Mouse (Mus musculus): Measurements from ENCODE around the gene Them5. TPM values are rescaled to one million over a fixed set of nuclear protein-coding genes. Genes with fewer than 3 reads are reported as not detected.
A peak's percentile ranks its signal among the peaks of the same experiment; 100 is the strongest.

Gene Them5
- total and polyA plus RNA-seq, 3 experiments: not detected

- in situ Hi-C loops (cut with MboI; ENCODE audit: low pct_ligation_motif_present, low pct_unique_long_range_greater_than_20kb, low sequenced_read_pairs): loop anchor here (5.0 kb wide), 1 partner anchor 52 kb away; no protein-coding TSS in a partner anchor
- peaks cover 25 to 72% of the 10 kb centered on the region in 2 experiments for H3K4me1 ChIP-seq (ENCODE audit: control insufficient read depth in 1 of 2, insufficient read depth in 2 of 2)
Measured at GRCm38 (mm10) chr3:94375146-94375545, 33.2 kb downstream of the Them5 start.

DNA sequence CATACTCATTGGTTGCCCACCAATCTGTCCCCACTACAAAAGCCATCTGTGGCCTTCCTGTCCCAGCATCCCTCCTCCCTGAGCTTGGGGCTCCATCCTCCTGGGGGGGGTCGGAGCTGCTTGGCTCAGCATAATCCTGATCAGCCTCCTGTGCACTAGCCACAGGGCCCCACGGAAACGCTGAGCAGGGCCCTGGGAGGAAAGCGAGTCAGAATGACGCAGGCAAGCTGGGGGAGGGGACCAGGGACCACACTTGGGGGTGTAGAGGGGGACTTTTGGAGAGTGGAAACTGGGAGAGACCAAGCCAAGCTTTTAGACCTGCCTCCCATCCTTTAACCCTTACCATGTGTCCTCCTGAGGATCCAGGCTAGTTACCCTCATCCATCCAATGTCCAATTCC, 34.0 kb downstream of the Them5 start:
- H3K27me3 ChIP-seq (replicated peaks): no peaks in the 10 kb centered on the region
- no peak for DNase-seq (ENCODE audit: extremely low read depth)
- dilution Hi-C loops (cut with MboI; ENCODE audit: extremely low pct_ligation_motif_present, extremely low pct_unique_long_range_greater_than_20kb, low sequenced_read_pairs) (no loop called here), in situ Hi-C loops (cut with MboI; ENCODE audit: low pct_ligation_motif_present, low pct_unique_long_range_greater_than_20kb, low sequenced_read_pairs) (loop anchor here (5.0 kb wide), 1 partner anchor 51 kb away; no protein-coding TSS in a partner anchor)
- H3K4me1 ChIP-seq (ENCODE audit: control insufficient read depth in 1 of 2, insufficient read depth in 2 of 2): peaks cover 25 to 79% of the 10 kb centered on the region in 2 experiments
- no peak overlapping the region for H3K4me2 ChIP-seq (ENCODE audit: insufficient read depth, low read depth, poor library complexity, severe bottlenecking)
- TF ChIP-seq TBP (conservative IDR thresholded peaks at IDR 0.05; ENCODE audit: low read depth, low read length) (no peak), ELF1 (IDR thresholded peaks at IDR 0.05; ENCODE audit: low read depth, low read length) (no peak), UBTF (IDR thresholded peaks at IDR 0.05; ENCODE audit: low read depth, low read length) (no peak), SIN3A (IDR thresholded peaks at IDR 0.05; ENCODE audit: low read length) (no peak), E2F4 (IDR thresholded peaks at IDR 0.05; ENCODE audit: insufficient replicate concordance, low read depth, low read length) (no peak), CTCF (conservative IDR thresholded peaks at IDR 0.05 in 1 of 2, IDR thresholded peaks at IDR 0.05 in 1 of 2; ENCODE audit: low read depth in 2 of 2, low read length in 2 of 2) (no peak), RAD21 (IDR thresholded peaks at IDR 0.05; ENCODE audit: low read depth, low read length) (no peak), IRF4 (IDR thresholded peaks at IDR 0.05; ENCODE audit: low read depth, low read length) (no peak), POLR2A (IDR thresholded peaks at IDR 0.05; ENCODE audit: low read depth, low read length) (no peak), MAFK (IDR thresholded peaks at IDR 0.05; ENCODE audit: insufficient replicate concordance, low read length) (no peak), CHD1 (IDR thresholded peaks at IDR 0.05; ENCODE audit: low read depth, low read length) (no peak), MEF2A (IDR thresholded peaks at IDR 0.05; ENCODE audit: borderline replicate concordance, low read depth, low read length) (no peak), EP300 (IDR thresholded peaks at IDR 0.05; ENCODE audit: low read length) (no peak), PAX5 (IDR thresholded peaks at IDR 0.05; ENCODE audit: low read length) (no peak), ZKSCAN1 (IDR thresholded peaks at IDR 0.05; ENCODE audit: borderline replicate concordance, low read depth, low read length) (no peak)
- no peak overlapping the region for H3K4me3 ChIP-seq (replicated peaks in 1 of 3; ENCODE audit: low read depth in 2 of 3, low read length in 2 of 3, poor library complexity in 1 of 3)
- no peaks in the 10 kb centered on the region for H3K9me3 ChIP-seq (replicated peaks; ENCODE audit: low read length)
- no peak overlapping the region for H3K27ac ChIP-seq (ENCODE audit: insufficient read depth, low read depth)
- H3K79me2 ChIP-seq (replicated peaks; ENCODE audit: control insufficient read depth, extremely low read depth, insufficient read depth, poor library complexity, severe bottlenecking): no peaks in the 10 kb centered on the region
- H3K9ac ChIP-seq (ENCODE audit: insufficient read depth, low read depth): no peak overlapping the region
- no peaks in the 10 kb centered on the region for H3K36me3 ChIP-seq (replicated peaks in 1 of 2; ENCODE audit: control insufficient read depth in 1 of 2, insufficient read depth in 1 of 2, low read length in 1 of 2)

More at GRCm38 (mm10) chr3:94375146-94375545, 33.2 kb downstream of the Them5 start:
- Histone ChIP-seq H3K27me3 (replicated peaks) (no peaks in the 10 kb centered on the region), H3K79me2 (replicated peaks; ENCODE audit: control insufficient read depth, extremely low read depth, insufficient read depth, poor library complexity, severe bottlenecking) (no peaks in the 10 kb centered on the region), H3K36me3 (replicated peaks in 1 of 2; ENCODE audit: control insufficient read depth in 1 of 2, insufficient read depth in 1 of 2, low read length in 1 of 2) (no peaks in the 10 kb centered on the region), H3K9me3 (replicated peaks; ENCODE audit: low read length) (no peaks in the 10 kb centered on the region), H3K4me3 (replicated peaks in 1 of 3; ENCODE audit: low read depth in 2 of 3, low read length in 2 of 3, poor library complexity in 1 of 3) (no peak overlapping the region), H3K9ac (ENCODE audit: insufficient read depth, low read depth) (no peak overlapping the region), H3K27ac (ENCODE audit: insufficient read depth, low read depth) (no peak overlapping the region), H3K4me2 (ENCODE audit: insufficient read depth, low read depth, poor library complexity, severe bottlenecking) (no peak overlapping the region)
- no peak for DNase-seq (ENCODE audit: extremely low read depth)
- dilution Hi-C loops (cut with MboI; ENCODE audit: extremely low pct_ligation_motif_present, extremely low pct_unique_long_range_greater_than_20kb, low sequenced_read_pairs): no loop called here
- TF ChIP-seq CHD2 (IDR thresholded peaks at IDR 0.05; ENCODE audit: low read length) (no peak), EP300 (IDR thresholded peaks at IDR 0.05; ENCODE audit: low read length) (peak; percentile 42; the same call in 1 of the 2 replicates), IRF4 (IDR thresholded peaks at IDR 0.05; ENCODE audit: low read depth, low read length) (peak; percentile 83), CHD1 (IDR thresholded peaks at IDR 0.05; ENCODE audit: low read depth, low read length) (no peak), ZNF384 (IDR thresholded peaks at IDR 0.05; ENCODE audit: low read depth, low read length) (peak; percentile 95), RCOR1 (conservative IDR thresholded peaks at IDR 0.05; ENCODE audit: low read depth, low read length) (no peak)
